Mouse (Mus musculus) small intestine, adult 10 weeks (tissue): ENCODE results near the gene Slc2a2. TPM values are rescaled to one million over a fixed set of nuclear protein-coding genes. Genes with fewer than 3 reads are reported as not detected.

Experiments used
- polyA plus RNA-seq: library from polyadenylated mRNA; stranded (reverse); fragments of 350-450 nt; fragmentation: Illumina TruSeq; extraction: RNeasy Lipid Tissue Mini Kit (QIAGEN cat#74804); gene quantifications from one replicate; pipeline ENCODE4 v1.2.3, GENCODE M21; 2014; ENCODE audit warnings: low replicate concordance

Slc2a2 gene
- 776 TPM for polyA plus RNA-seq

GRCm38 (mm10) chr3:28697797-28698196 is at the start of gene Slc2a2:
Gene Slc2a2 (plus strand): TSS chr3:28697903.

Other genes starting within 250 kb of the Slc2a2 start
- gene Eif5a2, start 83.4 kb downstream of the Slc2a2 start, polyA plus RNA-seq = 3.9 TPM
- gene Rpl22l1, start 107.5 kb downstream of the Slc2a2 start, polyA plus RNA-seq = 487 TPM
- gene Gm1527, start 194.7 kb downstream of the Slc2a2 start, polyA plus RNA-seq = not detected